Mouse (Mus musculus): ENCODE results near the gene Cnppd1. TPM values are rescaled to one million over a fixed set of nuclear protein-coding genes. Genes with fewer than 3 reads are reported as not detected.
A peak's percentile ranks its signal among the peaks of the same experiment; 100 is the strongest.

Gene Cnppd1
- polyA plus RNA-seq, 1 experiment, result 23.9 TPM

DNA sequence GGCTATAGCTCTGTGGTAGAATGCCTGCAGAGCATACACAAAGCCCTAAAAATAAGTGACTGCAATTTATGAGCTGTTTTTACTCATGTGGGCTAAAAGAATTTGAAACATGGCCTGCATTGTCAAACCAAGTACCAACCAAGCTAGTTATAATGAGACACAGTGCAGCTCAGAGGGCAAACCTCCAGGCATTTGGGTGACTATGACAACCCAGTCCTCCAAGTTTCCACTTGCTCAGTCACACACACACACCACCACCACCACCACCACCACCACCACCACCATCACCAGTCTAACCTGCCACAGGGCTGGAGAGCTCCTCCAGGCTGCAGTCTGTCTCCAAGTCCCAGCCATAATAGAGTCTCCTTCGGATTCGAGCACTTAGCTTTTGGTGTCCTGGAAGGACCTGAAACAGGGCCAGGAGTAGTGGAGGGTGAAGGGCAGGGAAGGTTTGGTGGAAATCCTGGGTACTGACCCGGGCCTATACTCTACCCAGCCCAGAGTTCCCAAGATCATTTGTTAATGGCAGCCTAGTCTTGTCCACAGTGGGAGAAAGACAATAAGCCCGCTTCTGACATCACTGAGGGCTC is 1.8 kb downstream of the Cnppd1 start:
- no peaks in the 10 kb centered on the region for H3K9me3 ChIP-seq (replicated peaks; ENCODE audit: control insufficient read depth, insufficient read depth, low read length, poor library complexity, severe bottlenecking)
- no peaks in the 10 kb centered on the region for H3K4me1 ChIP-seq (ENCODE audit: control insufficient read depth, insufficient read depth, low read length)
- TF ChIP-seq POLR2A (IDR thresholded peaks at IDR 0.05; ENCODE audit: insufficient read depth, low read length) (no peak), EP300 (IDR thresholded peaks at IDR 0.05; ENCODE audit: insufficient read depth, low read depth, low read length) (no peak), CTCF (IDR thresholded peaks at IDR 0.05; ENCODE audit: low read depth, low read length) (no peak)
- H3K27ac ChIP-seq (ENCODE audit: insufficient read depth, low read length), result no peak overlapping the region
- H3K36me3 ChIP-seq (ENCODE audit: control insufficient read depth, insufficient read depth, low read length, poor library complexity, severe bottlenecking), result peaks cover 10% of the 10 kb centered on the region; the same call in 1 of the 2 replicates
- peak overlapping the region; percentile 60 for H3K9ac ChIP-seq (ENCODE audit: low read depth, poor library complexity, severe bottlenecking)
- peak overlapping the region; percentile 69; the same call in 1 of the 2 replicates for H3K4me3 ChIP-seq (ENCODE audit: low read depth, low read length)
- no peaks in the 10 kb centered on the region for H3K27me3 ChIP-seq (ENCODE audit: control insufficient read depth, insufficient read depth, low read length, poor library complexity, severe bottlenecking)

DNA sequence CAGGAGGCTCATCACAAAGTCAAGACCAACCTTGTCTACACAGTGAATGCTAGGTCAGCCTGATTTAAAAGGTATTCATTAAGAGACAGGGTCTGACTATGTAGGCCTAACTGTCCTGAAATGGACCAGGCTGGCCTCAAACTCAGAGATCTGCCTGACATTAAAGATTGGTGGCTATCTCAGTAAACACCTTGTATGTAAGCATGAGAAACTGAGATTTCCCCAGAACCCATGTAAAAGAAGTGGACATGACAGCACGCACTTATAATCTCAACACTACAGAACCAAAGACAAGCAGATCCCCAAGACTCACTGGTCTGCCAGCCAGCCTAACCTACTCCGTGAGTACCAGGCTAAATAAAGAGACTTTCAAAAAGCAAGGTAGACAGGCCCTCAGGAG is 4.1 kb downstream of the Cnppd1 start:
- Histone ChIP-seq H3K9me3 (replicated peaks; ENCODE audit: control insufficient read depth, insufficient read depth, low read length, poor library complexity, severe bottlenecking) (no peaks in the 10 kb centered on the region), H3K9ac (ENCODE audit: low read depth, poor library complexity, severe bottlenecking) (no peak overlapping the region), H3K4me3 (ENCODE audit: low read depth, low read length) (no peak overlapping the region), H3K4me1 (ENCODE audit: control insufficient read depth, insufficient read depth, low read length) (no peaks in the 10 kb centered on the region), H3K36me3 (ENCODE audit: control insufficient read depth, insufficient read depth, low read length, poor library complexity, severe bottlenecking) (peaks cover 6% of the 10 kb centered on the region; the same call in 1 of the 2 replicates), H3K27ac (ENCODE audit: insufficient read depth, low read length) (no peak overlapping the region), H3K27me3 (ENCODE audit: control insufficient read depth, insufficient read depth, low read length, poor library complexity, severe bottlenecking) (no peaks in the 10 kb centered on the region)
- TF ChIP-seq EP300 (IDR thresholded peaks at IDR 0.05; ENCODE audit: insufficient read depth, low read depth, low read length) (no peak), CTCF (IDR thresholded peaks at IDR 0.05; ENCODE audit: low read depth, low read length) (no peak), POLR2A (IDR thresholded peaks at IDR 0.05; ENCODE audit: insufficient read depth, low read length) (no peak)

DNA sequence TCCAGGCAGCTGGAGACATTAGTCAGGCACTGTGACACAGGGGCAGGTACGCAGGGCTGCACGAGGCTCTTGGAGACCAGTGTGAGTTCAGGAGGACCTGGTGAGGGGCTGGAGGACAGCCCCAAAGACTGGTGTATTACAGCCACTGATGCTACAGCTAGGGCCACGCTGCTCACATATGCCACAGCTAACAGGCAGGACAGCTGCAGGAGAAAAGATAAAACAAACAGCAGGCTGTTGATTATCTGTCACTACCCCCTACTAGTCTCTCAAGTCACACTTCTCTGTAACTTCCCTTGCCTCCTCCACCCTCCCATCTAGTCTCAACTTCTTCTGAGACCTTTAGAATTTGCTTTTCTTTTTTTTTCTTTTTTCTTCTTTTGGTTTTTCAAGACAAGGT is 5.8 kb downstream of the Cnppd1 start:
- Histone ChIP-seq H3K9me3 (replicated peaks; ENCODE audit: control insufficient read depth, insufficient read depth, low read length, poor library complexity, severe bottlenecking) (no peaks in the 10 kb centered on the region), H3K27me3 (ENCODE audit: control insufficient read depth, insufficient read depth, low read length, poor library complexity, severe bottlenecking) (no peaks in the 10 kb centered on the region), H3K36me3 (ENCODE audit: control insufficient read depth, insufficient read depth, low read length, poor library complexity, severe bottlenecking) (peaks cover 6% of the 10 kb centered on the region; the same call in 1 of the 2 replicates), H3K9ac (ENCODE audit: low read depth, poor library complexity, severe bottlenecking) (no peak overlapping the region), H3K27ac (ENCODE audit: insufficient read depth, low read length) (no peak overlapping the region), H3K4me1 (ENCODE audit: control insufficient read depth, insufficient read depth, low read length) (no peaks in the 10 kb centered on the region), H3K4me3 (ENCODE audit: low read depth, low read length) (no peak overlapping the region)
- TF ChIP-seq EP300 (IDR thresholded peaks at IDR 0.05; ENCODE audit: insufficient read depth, low read depth, low read length) (no peak), POLR2A (IDR thresholded peaks at IDR 0.05; ENCODE audit: insufficient read depth, low read length) (no peak), CTCF (IDR thresholded peaks at IDR 0.05; ENCODE audit: low read depth, low read length) (no peak)

DNA sequence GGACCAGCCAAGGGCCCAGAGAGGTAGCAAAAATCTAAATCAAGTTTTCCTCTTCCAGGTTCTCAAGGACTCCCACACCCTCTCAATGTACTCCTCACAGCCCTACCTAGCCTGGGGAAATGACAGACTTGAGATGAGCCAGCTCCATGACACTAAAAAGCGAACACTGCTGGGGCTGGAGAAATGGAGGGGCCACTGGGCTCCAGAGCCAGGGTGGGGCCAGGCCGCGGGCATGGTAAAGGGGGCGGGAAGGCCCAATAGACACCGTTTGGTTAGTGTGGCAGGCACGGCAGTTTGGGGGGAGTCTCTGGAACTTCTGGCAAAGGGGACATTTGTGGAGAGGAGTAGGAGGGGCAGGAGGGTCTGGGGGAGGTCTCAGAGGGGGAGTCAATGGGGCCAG is 6.2 kb downstream of the Cnppd1 start:
- Histone ChIP-seq H3K27ac (ENCODE audit: insufficient read depth, low read length) (no peak overlapping the region), H3K4me3 (ENCODE audit: low read depth, low read length) (no peak overlapping the region), H3K4me1 (ENCODE audit: control insufficient read depth, insufficient read depth, low read length) (no peaks in the 10 kb centered on the region), H3K36me3 (ENCODE audit: control insufficient read depth, insufficient read depth, low read length, poor library complexity, severe bottlenecking) (peaks cover 6% of the 10 kb centered on the region; the same call in 1 of the 2 replicates), H3K9ac (ENCODE audit: low read depth, poor library complexity, severe bottlenecking) (no peak overlapping the region), H3K27me3 (ENCODE audit: control insufficient read depth, insufficient read depth, low read length, poor library complexity, severe bottlenecking) (no peaks in the 10 kb centered on the region), H3K9me3 (replicated peaks; ENCODE audit: control insufficient read depth, insufficient read depth, low read length, poor library complexity, severe bottlenecking) (no peaks in the 10 kb centered on the region)
- no peak for TF ChIP-seq POLR2A (IDR thresholded peaks at IDR 0.05; ENCODE audit: insufficient read depth, low read length)
- no peak for TF ChIP-seq EP300 (IDR thresholded peaks at IDR 0.05; ENCODE audit: insufficient read depth, low read depth, low read length)
- no peak for TF ChIP-seq CTCF (IDR thresholded peaks at IDR 0.05; ENCODE audit: low read depth, low read length)

DNA sequence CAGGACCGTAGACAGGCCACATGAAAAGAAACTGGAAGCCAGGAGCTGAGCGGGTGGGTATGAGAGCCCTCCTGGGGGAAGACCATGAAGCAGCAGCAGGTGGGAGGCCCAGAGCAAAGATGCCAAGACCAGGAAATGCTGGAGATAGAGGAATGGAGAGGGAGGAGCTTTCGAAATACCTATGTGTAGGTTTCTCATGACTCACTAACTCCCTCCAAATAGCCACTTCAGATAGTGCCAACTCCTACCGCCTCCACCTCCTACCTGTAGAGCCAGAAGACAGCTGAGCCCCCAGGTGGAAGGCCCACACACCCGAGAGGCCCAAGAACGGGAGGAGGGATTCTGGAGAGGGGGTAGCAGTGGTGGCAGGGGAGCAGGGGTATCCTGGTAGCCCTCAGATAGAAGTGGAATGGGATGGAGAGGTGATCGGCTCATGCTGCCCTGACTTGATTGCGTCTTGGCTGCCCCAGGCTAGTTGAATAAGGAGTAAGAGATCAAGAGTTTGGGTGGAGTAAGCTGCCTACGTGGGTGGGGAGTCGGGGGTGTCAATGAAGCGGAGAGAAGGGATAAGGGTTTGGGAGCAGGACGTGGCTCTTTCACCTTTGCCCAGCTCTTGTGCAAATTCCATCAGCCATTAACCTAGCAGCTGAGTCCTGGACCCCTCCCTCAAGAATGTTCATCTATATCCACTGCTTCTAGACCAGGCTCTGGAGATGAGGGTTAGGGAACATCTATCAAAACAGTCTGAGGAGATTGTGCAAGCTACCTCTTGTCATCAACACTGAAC is 8.9 kb downstream of the Cnppd1 start, which contains the start of gene Slc23a3:
TSS of gene Slc23a3 (minus strand) at position 470 of the 787 bp plus-strand sequence.
- no peaks in the 10 kb centered on the region for H3K27me3 ChIP-seq (ENCODE audit: control insufficient read depth, insufficient read depth, low read length, poor library complexity, severe bottlenecking)
- no peak within 1 kb of the TSS for H3K9ac ChIP-seq (ENCODE audit: low read depth, poor library complexity, severe bottlenecking)
- no peaks in the 10 kb centered on the region for H3K9me3 ChIP-seq (replicated peaks; ENCODE audit: control insufficient read depth, insufficient read depth, low read length, poor library complexity, severe bottlenecking)
- no peaks in the 10 kb centered on the region for H3K4me1 ChIP-seq (ENCODE audit: control insufficient read depth, insufficient read depth, low read length)
- H3K4me3 ChIP-seq (ENCODE audit: low read depth, low read length), result no peak within 1 kb of the TSS
- no peak within 1 kb of the TSS for H3K27ac ChIP-seq (ENCODE audit: insufficient read depth, low read length)
- TF ChIP-seq CTCF (IDR thresholded peaks at IDR 0.05; ENCODE audit: low read depth, low read length), result no peak
- TF ChIP-seq EP300 (IDR thresholded peaks at IDR 0.05; ENCODE audit: insufficient read depth, low read depth, low read length), result no peak
- no peak for TF ChIP-seq POLR2A (IDR thresholded peaks at IDR 0.05; ENCODE audit: insufficient read depth, low read length)
- H3K36me3 ChIP-seq (ENCODE audit: control insufficient read depth, insufficient read depth, low read length, poor library complexity, severe bottlenecking), result peaks cover 2% of the 10 kb centered on the region; the same call in 1 of the 2 replicates

DNA sequence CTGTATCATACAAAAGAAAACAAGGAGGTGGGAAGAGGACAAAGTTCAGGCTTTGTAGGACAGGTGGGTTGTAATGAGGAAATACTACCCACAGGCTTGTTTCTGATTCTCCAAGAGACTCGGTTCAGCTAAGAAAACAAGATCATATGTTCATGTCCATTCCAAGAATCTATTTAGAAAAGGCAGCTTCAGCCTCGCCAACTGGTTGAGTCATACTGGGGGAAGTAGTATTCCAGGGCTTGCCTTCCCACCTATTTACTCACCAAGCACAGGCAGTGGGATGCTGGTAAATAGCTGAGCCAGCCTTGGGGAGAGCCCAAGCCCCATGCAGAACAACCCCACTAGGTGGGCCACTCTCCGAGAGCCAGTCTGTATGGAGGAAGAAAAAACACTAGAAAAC is 13.9 kb downstream of the Cnppd1 start:
- H3K27me3 ChIP-seq (ENCODE audit: control insufficient read depth, insufficient read depth, low read length, poor library complexity, severe bottlenecking), result no peaks in the 10 kb centered on the region
- H3K9ac ChIP-seq (ENCODE audit: low read depth, poor library complexity, severe bottlenecking), result no peak overlapping the region
- TF ChIP-seq EP300 (IDR thresholded peaks at IDR 0.05; ENCODE audit: insufficient read depth, low read depth, low read length) (no peak), CTCF (IDR thresholded peaks at IDR 0.05; ENCODE audit: low read depth, low read length) (no peak), POLR2A (IDR thresholded peaks at IDR 0.05; ENCODE audit: insufficient read depth, low read length) (no peak)
- no peaks in the 10 kb centered on the region for H3K9me3 ChIP-seq (replicated peaks; ENCODE audit: control insufficient read depth, insufficient read depth, low read length, poor library complexity, severe bottlenecking)
- no peaks in the 10 kb centered on the region for H3K36me3 ChIP-seq (ENCODE audit: control insufficient read depth, insufficient read depth, low read length, poor library complexity, severe bottlenecking)
- no peak overlapping the region for H3K27ac ChIP-seq (ENCODE audit: insufficient read depth, low read length)
- H3K4me1 ChIP-seq (ENCODE audit: control insufficient read depth, insufficient read depth, low read length), result no peaks in the 10 kb centered on the region
- no peak overlapping the region for H3K4me3 ChIP-seq (ENCODE audit: low read depth, low read length)
